Mouse (Mus musculus) liver, postnatal 0 days (tissue): Measurements from ENCODE around the gene Wwc1. TPM values are rescaled to one million over a fixed set of nuclear protein-coding genes. Genes with fewer than 3 reads are reported as not detected.
A peak's percentile ranks its signal among the peaks of the same experiment; 100 is the strongest.

Experiments
- ATAC-seq: fragments of 200-750 bp; cut with Nextera tagmentation; 2 replicates; pipeline ENCODE4 v1.8.0; 2017; ENCODE audit warnings: mild to moderate bottlenecking, moderate library complexity
- DNase-seq: peaks from one replicate; pipeline ENCODE4 v3.0.0-alpha.2; 2016
- H3K27ac ChIP-seq: fragments of 300-500 bp; sonication (generic); 2 replicates; pipeline ENCODE4 v1.5.1; 2014; ENCODE audit warnings: antibody characterized with exemption, moderate library complexity, mild to moderate bottlenecking, low read depth
- H3K27me3 ChIP-seq: fragments of 300-500 bp; sonication (generic); 2 replicates; pipeline ENCODE4 v1.6.1; 2014; ENCODE audit warnings: low read length, control low read depth, mixed read lengths; ENCODE audit not compliant: insufficient read depth
- H3K36me3 ChIP-seq: fragments of 300-500 bp; sonication (generic); replicated peaks from 2 replicates; pipeline ENCODE4 v1.6.1; 2014; ENCODE audit warnings: mild to moderate bottlenecking, control low read depth, low read length, moderate library complexity, mixed read lengths; ENCODE audit not compliant: insufficient read depth
- H3K4me1 ChIP-seq: fragments of 300-500 bp; sonication (generic); 2 replicates; pipeline ENCODE4 v1.6.1; 2014; ENCODE audit warnings: antibody characterized with exemption, mild to moderate bottlenecking, control low read depth; ENCODE audit not compliant: insufficient read depth
- H3K4me2 ChIP-seq: fragments of 300-500 bp; sonication (generic); 2 replicates; pipeline ENCODE4 v1.6.1; 2014; ENCODE audit warnings: low read depth, mild to moderate bottlenecking, low read length, moderate library complexity, mixed read lengths
- H3K4me3 ChIP-seq: fragments of 300-500 bp; sonication (generic); 2 replicates; pipeline ENCODE4 v1.5.1; 2014; ENCODE audit warnings: low read depth, low read length
- H3K9ac ChIP-seq: fragments of 300-500 bp; sonication (generic); replicated peaks from 2 replicates; pipeline ENCODE4 v1.6.1; 2014; ENCODE audit warnings: mild to moderate bottlenecking, moderate library complexity
- H3K9me3 ChIP-seq: fragments of 300-500 bp; sonication (generic); 2 replicates; pipeline ENCODE4 v1.6.1; 2016; ENCODE audit warnings: mild to moderate bottlenecking, control low read depth, low read length, mixed read lengths
- CTCF ChIP-seq: sonication (generic); IDR thresholded peaks from 2 replicates; pipeline ENCODE4 v1.5.1; 2016; ENCODE audit warnings: antibody characterized with exemption, low read depth
- EP300 ChIP-seq: IDR thresholded peaks from 2 replicates; pipeline ENCODE4 v1.6.1; 2016; ENCODE audit warnings: antibody characterized with exemption, low read depth, mild to moderate bottlenecking
- WGBS: fragments of 180-500 bp; shearing (Covaris S2); extraction: QIAGEN DNeasy Blood & Tissue Kit; methylation state at CpG from one replicate; pipeline ENCODE4 v1.1.7; 2014; ENCODE audit not compliant: insufficient replicate concordance; 5-methylcytosine and 5-hydroxymethylcytosine counted together
- polyA plus RNA-seq: library from polyadenylated mRNA; unstranded; fragments of >200 nt; fragmentation: Nextera tagmentation; extraction: Ambion mirVana; gene quantifications from 2 replicates; pipeline ENCODE4 v1.2.1, GENCODE M21; 2015

Wwc1 gene
- polyA plus RNA-seq, 1 experiment from 2014 or later, result 6.3 TPM

GRCm38 (mm10) chr11:35832139-35832538, 148.2 kb downstream of the Wwc1 start:
- TF ChIP-seq EP300 (no peak), CTCF (no peak)
- whole genome bisulfite sequencing, result 61% methylated on average over 4 of the region's 4 CpGs
- no peak for DNase-seq
- H3K27me3 ChIP-seq, result no peaks in the 10 kb centered on the region
- H3K27ac ChIP-seq, result 0 out of 2 replicates have a peak overlapping the region, but pooled peaks have one; percentile 35
- no peaks in the 10 kb centered on the region for H3K9me3 ChIP-seq
- peaks cover 42% of the 10 kb centered on the region for H3K36me3 ChIP-seq
- H3K9ac ChIP-seq, result no peak overlapping the region
- no peak overlapping the region for H3K4me2 ChIP-seq
- ATAC-seq, result no peak
- H3K4me3 ChIP-seq, result no peak overlapping the region
- peaks cover 7% of the 10 kb centered on the region for H3K4me1 ChIP-seq

GRCm38 (mm10) chr11:35827714-35828113, 152.6 kb downstream of the Wwc1 start:
- H3K9me3 ChIP-seq, result no peaks in the 10 kb centered on the region
- no peaks in the 10 kb centered on the region for H3K4me1 ChIP-seq
- no peak overlapping the region for H3K9ac ChIP-seq
- no peaks in the 10 kb centered on the region for H3K27me3 ChIP-seq
- ATAC-seq, result no peak
- WGBS, result 68% methylated on average over 6 of the region's 6 CpGs
- TF ChIP-seq EP300, result no peak
- TF ChIP-seq CTCF, result no peak
- H3K36me3 ChIP-seq, result peaks cover 76% of the 10 kb centered on the region
- 0 out of 2 replicates have a peak overlapping the region, but pooled peaks have one; percentile 24 for H3K27ac ChIP-seq
- H3K4me3 ChIP-seq, result no peak overlapping the region
- H3K4me2 ChIP-seq, result no peak overlapping the region
- no peak for DNase-seq

GRCm38 (mm10) chr11:35816316-35816715, 164.0 kb downstream of the Wwc1 start:
- DNase-seq (no peak), ATAC-seq (no peak)
- no peaks in the 10 kb centered on the region for H3K9me3 ChIP-seq
- no peaks in the 10 kb centered on the region for H3K4me1 ChIP-seq
- H3K36me3 ChIP-seq, result peaks cover 84% of the 10 kb centered on the region
- no peak overlapping the region for H3K4me2 ChIP-seq
- H3K27ac ChIP-seq, result no peak overlapping the region
- WGBS, result 85% methylated on average over 12 of the region's 12 CpGs
- TF ChIP-seq EP300 (no peak), CTCF (no peak)
- H3K9ac ChIP-seq, result no peak overlapping the region
- no peak overlapping the region for H3K4me3 ChIP-seq
- H3K27me3 ChIP-seq, result no peaks in the 10 kb centered on the region

GRCm38 (mm10) chr11:35811458-35811857, 168.9 kb downstream of the Wwc1 start:
- Histone ChIP-seq H3K4me3 (no peak overlapping the region), H3K27me3 (no peaks in the 10 kb centered on the region), H3K9ac (no peak overlapping the region), H3K4me2 (no peak overlapping the region), H3K9me3 (no peaks in the 10 kb centered on the region), H3K36me3 (peaks cover 80% of the 10 kb centered on the region), H3K4me1 (no peaks in the 10 kb centered on the region), H3K27ac (no peak overlapping the region)
- ATAC-seq (0 out of 2 replicates have a peak, but pooled peaks have one; percentile 41), DNase-seq (no peak)
- TF ChIP-seq EP300 (no peak), CTCF (no peak)
- 85% methylated on average over 10 of the region's 10 CpGs for WGBS

GRCm38 (mm10) chr11:35801332-35801731, 179.0 kb downstream of the Wwc1 start:
- 67% methylated on average over 5 of the region's 5 CpGs for WGBS
- H3K4me1 ChIP-seq, result no peaks in the 10 kb centered on the region
- peaks cover 35% of the 10 kb centered on the region for H3K27me3 ChIP-seq
- TF ChIP-seq CTCF, result no peak
- TF ChIP-seq EP300, result no peak
- H3K36me3 ChIP-seq, result no peaks in the 10 kb centered on the region
- no peak overlapping the region for H3K9ac ChIP-seq
- ATAC-seq, result no peak
- no peak overlapping the region for H3K4me2 ChIP-seq
- H3K4me3 ChIP-seq, result no peak overlapping the region
- no peaks in the 10 kb centered on the region for H3K9me3 ChIP-seq
- H3K27ac ChIP-seq, result no peak overlapping the region
- DNase-seq, result no peak

GRCm38 (mm10) chr11:35798874-35799273, 181.5 kb downstream of the Wwc1 start, which contains the start of gene Fbll1:
Fbll1 (minus strand) TSS chr11:35798884.
- DNase-seq, result peak; percentile 54
- WGBS, result 15% methylated on average over 11 of the region's 11 CpGs
- Histone ChIP-seq H3K9ac (no peak within 1 kb of the TSS), H3K4me3 (no peak within 1 kb of the TSS), H3K27ac (no peak within 1 kb of the TSS), H3K4me2 (peak within 1 kb of the TSS; percentile 31), H3K4me1 (no peaks in the 10 kb centered on the region), H3K36me3 (no peaks in the 10 kb centered on the region), H3K9me3 (no peaks in the 10 kb centered on the region), H3K27me3 (peaks cover 42% of the 10 kb centered on the region)
- 0 out of 2 replicates have a peak, but pooled peaks have one; percentile 41 for ATAC-seq
- TF ChIP-seq CTCF, result no peak
- no peak for TF ChIP-seq EP300

- Histone ChIP-seq H3K27ac (no peak overlapping the region), H3K4me3 (no peak overlapping the region), H3K36me3 (no peaks in the 10 kb centered on the region), H3K4me2 (peak overlapping the region; percentile 31), H3K4me1 (no peaks in the 10 kb centered on the region), H3K9ac (no peak overlapping the region), H3K27me3 (peaks cover 42% of the 10 kb centered on the region), H3K9me3 (no peaks in the 10 kb centered on the region)
- WGBS, result 7% methylated on average over 21 of the region's 23 CpGs
- no peak for DNase-seq
- no peak for ATAC-seq
- TF ChIP-seq EP300, result no peak
- TF ChIP-seq CTCF, result no peak
These were observed 181.9 kb downstream of the Wwc1 start for GRCm38 (mm10) chr11:35798495-35798820.
